Mouse (Mus musculus) forebrain, embryonic 15.5 days (tissue): ENCODE data around the gene Myo9a. TPM values are rescaled to one million over a fixed set of nuclear protein-coding genes. Genes with fewer than 3 reads are reported as not detected.
A peak's percentile ranks its signal among the peaks of the same experiment; 100 is the strongest.

Source experiments
- ATAC-seq: fragments of 200-750 bp; cut with Nextera tagmentation; replicated peaks from 2 replicates; pipeline ENCODE4 v1.8.0; 2017; ENCODE audit warnings: mild to moderate bottlenecking, moderate TSS enrichment, moderate library complexity
- H3K27ac ChIP-seq: fragments of 300-500 bp; sonication (generic); replicated peaks from 2 replicates; pipeline ENCODE4 v1.5.1; 2015; ENCODE audit warnings: mild to moderate bottlenecking, inconsistent platforms
- H3K27me3 ChIP-seq: fragments of 300-500 bp; sonication (generic); 2 replicates; pipeline ENCODE4 v1.6.1; 2015; ENCODE audit warnings: inconsistent platforms
- H3K36me3 ChIP-seq: fragments of 300-500 bp; sonication (generic); 2 replicates; pipeline ENCODE4 v1.6.1; 2015; ENCODE audit warnings: mild to moderate bottlenecking, inconsistent platforms
- H3K4me1 ChIP-seq: fragments of 300-500 bp; sonication (generic); 2 replicates; pipeline ENCODE4 v1.6.1; 2015; ENCODE audit warnings: inconsistent platforms
- H3K4me2 ChIP-seq: fragments of 300-500 bp; sonication (generic); replicated peaks from 2 replicates; pipeline ENCODE4 v1.6.1; 2015; ENCODE audit warnings: mild to moderate bottlenecking, inconsistent platforms
- H3K4me3 ChIP-seq: fragments of 300-500 bp; sonication (generic); 2 replicates; pipeline ENCODE4 v1.5.1; 2015; ENCODE audit warnings: mild to moderate bottlenecking, inconsistent platforms
- H3K9ac ChIP-seq: fragments of 300-500 bp; sonication (generic); replicated peaks from 2 replicates; pipeline ENCODE4 v1.6.1; 2015; ENCODE audit warnings: mild to moderate bottlenecking, inconsistent platforms
- H3K9me3 ChIP-seq: fragments of 300-500 bp; sonication (generic); 2 replicates; pipeline ENCODE4 v1.6.1; 2016; ENCODE audit warnings: inconsistent platforms
- WGBS: fragments of 180-500 bp; shearing (Covaris S2); methylation state at CpG from one replicate; pipeline ENCODE4 v1.1.7; 2015; ENCODE audit warnings: mixed read lengths; 5-methylcytosine and 5-hydroxymethylcytosine counted together
- polyA plus RNA-seq: library from polyadenylated mRNA; unstranded; fragments of >200 nt; fragmentation: Nextera tagmentation; extraction: Ambion mirVana; gene quantifications from 2 replicates; pipeline ENCODE4 v1.2.1, GENCODE M21; 2015

Myo9a gene
- 22.7 and 25.5 TPM in 2 replicates for polyA plus RNA-seq

GRCm38 (mm10) chr9:59750267-59751065 lies at the start of gene Myo9a, which contains the start of gene Senp8:
TSS of gene Myo9a (plus strand) at chr9:59750896.
TSS of gene Senp8 (minus strand) at chr9:59750710.
- Histone ChIP-seq H3K4me3 (peak within 1 kb of the TSS; percentile 80), H3K9me3 (no peaks in the 10 kb centered on the region), H3K36me3 (no peaks in the 10 kb centered on the region), H3K27ac (peak within 1 kb of the TSS; percentile 94), H3K4me1 (peaks cover 19% of the 10 kb centered on the region), H3K27me3 (no peaks in the 10 kb centered on the region), H3K9ac (peak within 1 kb of the TSS; percentile 97), H3K4me2 (peak within 1 kb of the TSS; percentile 74)
- WGBS, result under 1% methylated on average over 59 of the region's 59 CpGs
- peak; percentile 93 for ATAC-seq

DNA sequence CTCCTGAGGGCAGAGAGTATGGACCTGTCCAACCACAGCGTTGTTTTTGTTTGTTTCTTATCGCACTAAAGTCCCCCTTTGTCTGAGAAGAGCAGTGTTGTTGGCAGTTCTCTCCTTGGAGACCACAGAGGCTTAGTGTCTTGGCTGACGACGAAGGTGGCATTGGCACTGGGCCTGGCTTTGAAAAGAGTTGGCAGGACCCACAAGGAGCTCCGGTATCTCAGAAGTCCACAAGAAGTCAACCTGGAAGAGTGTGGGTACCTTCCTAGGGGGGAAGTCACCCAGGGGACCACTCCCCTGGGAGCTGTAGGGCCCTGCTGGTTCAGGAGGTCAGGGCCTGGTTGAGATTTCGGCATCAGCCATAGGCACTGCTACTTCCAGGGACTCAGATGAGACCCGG lies 49.6 kb upstream of the Myo9a start:
- Histone ChIP-seq H3K4me1 (no peaks in the 10 kb centered on the region), H3K27ac (no peak overlapping the region), H3K36me3 (no peaks in the 10 kb centered on the region), H3K27me3 (no peaks in the 10 kb centered on the region), H3K9me3 (no peaks in the 10 kb centered on the region), H3K4me2 (no peak overlapping the region), H3K4me3 (no peak overlapping the region), H3K9ac (no peak overlapping the region)
- 58% methylated on average over 7 of the region's 7 CpGs for WGBS
- no peak for ATAC-seq

GRCm38 (mm10) chr9:59703099-59703498 lies 47.6 kb upstream of the Myo9a start:
- Histone ChIP-seq H3K36me3 (no peaks in the 10 kb centered on the region), H3K27ac (no peak overlapping the region), H3K9ac (no peak overlapping the region), H3K9me3 (no peaks in the 10 kb centered on the region), H3K4me3 (no peak overlapping the region), H3K27me3 (no peaks in the 10 kb centered on the region), H3K4me2 (no peak overlapping the region), H3K4me1 (no peaks in the 10 kb centered on the region)
- no peak for ATAC-seq
- WGBS, result 75% methylated on average over 6 of the region's 6 CpGs

DNA sequence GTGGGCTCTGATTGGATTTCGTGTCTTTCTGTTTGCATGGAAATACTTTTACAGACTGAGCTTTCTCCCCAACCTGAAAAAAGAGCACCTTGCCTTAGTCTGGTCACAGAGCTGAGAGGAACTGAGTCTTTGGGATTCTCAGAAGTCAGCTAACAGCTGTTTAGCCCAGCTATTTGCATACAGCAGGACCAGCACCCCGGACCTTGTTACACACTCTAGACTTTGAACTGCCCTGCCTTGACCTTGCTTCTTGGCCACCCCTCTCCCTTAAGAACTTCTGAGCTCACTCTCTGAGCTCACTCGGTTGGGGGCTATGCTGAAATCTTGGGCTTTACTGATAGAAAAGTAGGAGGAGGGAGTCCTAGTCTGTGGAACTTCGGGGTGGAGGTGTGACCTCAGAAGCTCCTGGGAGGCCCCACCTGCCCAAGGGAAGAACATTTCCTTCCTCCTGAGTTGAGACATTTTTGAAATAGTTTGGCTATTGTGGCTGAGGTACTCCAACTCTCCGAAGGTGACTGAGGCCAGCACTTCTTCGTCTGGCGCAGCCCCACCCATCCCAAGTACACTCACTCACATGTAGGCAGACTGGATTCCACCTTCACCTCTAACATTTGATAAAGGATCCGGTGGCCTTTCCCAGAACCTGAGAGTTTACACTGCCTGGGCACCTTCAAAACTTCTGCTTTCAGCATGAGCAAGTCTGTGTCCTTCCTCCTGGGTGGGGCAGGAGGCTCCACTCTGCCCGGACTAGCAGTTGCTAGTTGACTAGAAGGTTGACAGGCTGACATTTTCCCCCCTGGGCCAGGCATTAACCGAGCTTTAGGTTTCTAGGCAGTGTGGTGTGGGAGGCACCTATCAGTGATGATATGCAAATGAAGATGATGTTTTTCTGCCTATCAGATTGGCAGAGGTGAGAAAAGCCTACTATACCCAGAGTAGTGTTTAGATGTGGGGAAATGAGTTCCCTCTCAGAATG lies 43.6 kb upstream of the Myo9a start:
- 69% methylated on average over 10 of the region's 10 CpGs for whole genome bisulfite sequencing
- Histone ChIP-seq H3K27ac (no peak overlapping the region), H3K27me3 (no peaks in the 10 kb centered on the region), H3K9ac (no peak overlapping the region), H3K4me1 (no peaks in the 10 kb centered on the region), H3K36me3 (no peaks in the 10 kb centered on the region), H3K9me3 (no peaks in the 10 kb centered on the region), H3K4me2 (no peak overlapping the region), H3K4me3 (no peak overlapping the region)
- ATAC-seq, result no peak

GRCm38 (mm10) chr9:59709225-59709624 lies 41.5 kb upstream of the Myo9a start:
- Histone ChIP-seq H3K27me3 (no peaks in the 10 kb centered on the region), H3K36me3 (no peaks in the 10 kb centered on the region), H3K27ac (no peak overlapping the region), H3K4me1 (no peaks in the 10 kb centered on the region), H3K4me2 (no peak overlapping the region), H3K9ac (no peak overlapping the region), H3K9me3 (no peaks in the 10 kb centered on the region), H3K4me3 (no peak overlapping the region)
- whole genome bisulfite sequencing, result 77% methylated on average over 3 of the region's 3 CpGs
- ATAC-seq, result no peak

- Histone ChIP-seq H3K4me1 (no peaks in the 10 kb centered on the region), H3K9ac (no peak overlapping the region), H3K4me2 (no peak overlapping the region), H3K4me3 (no peak overlapping the region), H3K9me3 (no peaks in the 10 kb centered on the region), H3K27ac (no peak overlapping the region), H3K36me3 (no peaks in the 10 kb centered on the region), H3K27me3 (no peaks in the 10 kb centered on the region)
- ATAC-seq, result no peak
- WGBS, result 73% methylated on average over 7 of the region's 7 CpGs
Measured at GRCm38 (mm10) chr9:59716275-59716898, 34.3 kb upstream of the Myo9a start.

- no peak overlapping the region for H3K9ac ChIP-seq
- no peaks in the 10 kb centered on the region for H3K27me3 ChIP-seq
- WGBS, result 84% methylated on average over 4 of the region's 4 CpGs
- ATAC-seq, result no peak
- no peak overlapping the region for H3K27ac ChIP-seq
- peaks cover 1% of the 10 kb centered on the region for H3K4me1 ChIP-seq
- no peak overlapping the region for H3K4me3 ChIP-seq
- H3K4me2 ChIP-seq, result no peak overlapping the region
- no peaks in the 10 kb centered on the region for H3K36me3 ChIP-seq
- no peaks in the 10 kb centered on the region for H3K9me3 ChIP-seq
Measured at GRCm38 (mm10) chr9:59718237-59718636, 32.5 kb upstream of the Myo9a start.

DNA sequence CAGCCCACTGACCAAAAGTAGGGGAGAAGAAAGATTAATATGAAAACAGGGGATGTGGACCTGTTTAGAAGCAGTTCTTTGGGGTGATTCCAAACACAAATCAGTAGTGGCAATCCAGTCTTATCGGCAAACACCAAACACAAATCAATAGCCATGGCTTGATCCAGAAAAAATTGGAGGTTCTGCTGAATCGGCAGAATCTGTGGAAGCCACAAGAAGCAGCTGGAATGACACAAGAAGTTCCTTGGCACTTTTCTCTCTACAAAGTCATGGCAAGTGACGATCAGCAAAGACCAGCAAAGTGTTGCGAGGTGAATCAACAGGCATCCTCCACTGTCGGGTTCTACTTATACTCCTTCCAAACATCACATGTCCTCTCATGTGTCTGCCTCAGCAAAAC lies 29.6 kb upstream of the Myo9a start:
- H3K36me3 ChIP-seq, result no peaks in the 10 kb centered on the region
- H3K4me1 ChIP-seq, result peaks cover 18% of the 10 kb centered on the region
- no peak overlapping the region for H3K27ac ChIP-seq
- no peaks in the 10 kb centered on the region for H3K9me3 ChIP-seq
- H3K9ac ChIP-seq, result no peak overlapping the region
- ATAC-seq, result no peak
- H3K4me2 ChIP-seq, result no peak overlapping the region
- no peaks in the 10 kb centered on the region for H3K27me3 ChIP-seq
- no peak overlapping the region for H3K4me3 ChIP-seq
- WGBS, result 89% methylated on average over 5 of the region's 5 CpGs

GRCm38 (mm10) chr9:59723096-59723657 lies 27.5 kb upstream of the Myo9a start:
- peaks cover 18% of the 10 kb centered on the region for H3K4me1 ChIP-seq
- no peaks in the 10 kb centered on the region for H3K27me3 ChIP-seq
- peak overlapping the region; percentile 27 for H3K4me3 ChIP-seq
- no peaks in the 10 kb centered on the region for H3K9me3 ChIP-seq
- H3K27ac ChIP-seq, result peak overlapping the region; percentile 69
- H3K36me3 ChIP-seq, result no peaks in the 10 kb centered on the region
- peak; percentile 70; the same call in 1 of the 2 replicates for ATAC-seq
- WGBS, result 19% methylated on average over 10 of the region's 10 CpGs
- H3K4me2 ChIP-seq, result peak overlapping the region; percentile 42
- peak overlapping the region; percentile 36; the same call in 1 of the 2 replicates for H3K9ac ChIP-seq

DNA sequence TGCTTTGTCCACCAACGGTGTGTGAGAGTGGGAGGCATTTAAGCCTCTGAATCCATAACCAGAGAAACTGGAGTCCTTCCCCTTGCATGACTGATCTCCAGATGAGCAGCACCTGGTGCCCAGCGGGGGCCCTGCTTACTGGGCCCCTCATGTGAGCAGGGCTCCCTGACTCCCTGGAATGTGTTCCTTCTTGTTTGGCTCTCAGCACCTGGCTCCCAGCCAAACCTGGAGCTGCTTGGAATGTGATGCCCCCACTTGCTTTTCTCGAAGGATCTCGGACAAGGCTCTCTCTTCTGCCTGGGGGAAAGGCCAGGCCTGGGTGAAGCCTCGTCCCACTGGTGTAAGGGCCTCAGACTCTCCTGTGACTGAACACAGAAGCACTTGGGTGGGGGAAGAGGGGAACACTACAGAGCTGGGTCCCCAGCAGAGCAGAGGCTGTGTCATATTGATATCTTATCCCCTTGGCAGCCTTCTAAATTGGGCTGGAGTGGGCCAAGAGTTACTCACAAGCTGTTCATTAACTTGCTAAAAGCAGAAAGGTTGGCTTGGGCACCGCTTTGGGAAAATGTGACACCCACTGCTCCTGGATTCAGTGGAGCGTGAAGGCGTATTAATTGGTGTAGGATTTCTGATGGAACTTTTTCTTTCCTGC lies 26.8 kb upstream of the Myo9a start:
- Histone ChIP-seq H3K9me3 (no peaks in the 10 kb centered on the region), H3K9ac (no peak overlapping the region), H3K27ac (peak overlapping the region; percentile 69), H3K36me3 (no peaks in the 10 kb centered on the region), H3K4me1 (peaks cover 18% of the 10 kb centered on the region), H3K4me2 (no peak overlapping the region), H3K27me3 (no peaks in the 10 kb centered on the region), H3K4me3 (no peak overlapping the region)
- WGBS, result 32% methylated on average over 8 of the region's 8 CpGs
- ATAC-seq, result peak; percentile 66

DNA sequence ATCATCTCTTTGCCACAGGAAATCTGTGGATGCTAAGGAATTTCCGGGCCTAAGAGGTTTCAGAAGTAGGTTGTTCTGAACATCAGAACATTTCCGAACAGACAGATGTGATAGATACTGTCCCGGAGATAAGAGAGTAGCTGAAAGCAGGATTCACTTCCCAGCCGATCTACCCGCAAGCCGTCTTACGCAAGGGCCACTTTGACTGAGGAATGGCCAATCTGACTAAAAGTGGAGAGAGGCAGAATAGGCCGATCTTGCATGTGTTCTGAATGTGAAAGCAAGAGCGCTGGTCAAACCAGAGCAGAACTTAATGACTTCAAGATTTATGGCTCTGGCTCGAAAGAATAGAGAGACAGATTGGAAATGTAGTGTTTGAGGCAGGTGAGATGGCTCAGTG lies 25.2 kb upstream of the Myo9a start:
- WGBS, result 91% methylated on average over 10 of the region's 10 CpGs
- H3K9ac ChIP-seq, result no peak overlapping the region
- no peaks in the 10 kb centered on the region for H3K9me3 ChIP-seq
- peaks cover 18% of the 10 kb centered on the region for H3K4me1 ChIP-seq
- no peak overlapping the region for H3K27ac ChIP-seq
- H3K27me3 ChIP-seq, result no peaks in the 10 kb centered on the region
- no peak overlapping the region for H3K4me2 ChIP-seq
- H3K36me3 ChIP-seq, result no peaks in the 10 kb centered on the region
- ATAC-seq, result no peak
- H3K4me3 ChIP-seq, result no peak overlapping the region
